In the genomic region with DNA sequence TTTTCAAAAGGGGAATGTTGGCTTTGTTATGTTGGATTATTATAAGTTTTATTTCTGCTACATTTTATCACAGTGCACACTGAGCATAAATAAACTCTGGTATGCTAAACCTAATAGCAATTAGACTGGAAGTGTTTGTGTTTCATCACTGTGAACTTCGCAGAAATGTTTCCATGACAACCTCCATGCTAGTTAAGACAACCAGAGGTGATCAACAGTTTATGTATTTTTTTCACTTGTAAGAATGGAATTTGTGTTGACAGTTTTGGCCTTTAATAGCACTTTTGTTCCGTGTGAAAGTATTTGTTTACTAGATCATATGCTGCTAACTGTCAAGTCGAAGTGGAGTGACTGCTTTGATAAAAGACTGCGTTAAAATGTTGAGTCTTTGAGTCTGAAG, we compare ENCODE assay signal across 14 mouse cellular contexts.
"Had no signal": no experiment of that assay in that cellular context is flagged by ENCODE, and none has a peak within 500 bp of the region (broad histone marks: within the 10 kb centered on the region; RNA-seq: fewer than 3 reads in every experiment).

No protein-coding gene starts in this region.

- DNase-seq: kidney, adult 9 months; kidney, postnatal 10 days; kidney, postnatal 4 days; left cerebral cortex, postnatal 4 days; lung, adult 18-20 months; lung, postnatal 10 days; lung, postnatal 4 days; midbrain, embryonic 14.5 days; thymus, postnatal 14 days had no signal

- H3K4me3 ChIP-seq: layer of hippocampus, adult 2 months; limb, embryonic 13.5 days; midbrain, embryonic 10.5 days had no signal

- H3K4me2 ChIP-seq: limb, embryonic 13.5 days had no signal

- H3K27me3 ChIP-seq: limb, embryonic 13.5 days had no signal

- H3K9me3 ChIP-seq: limb, embryonic 13.5 days had no signal

- H3K36me3 ChIP-seq: midbrain, embryonic 10.5 days had no signal

- H3K27ac ChIP-seq: layer of hippocampus, adult 2 months; limb, embryonic 13.5 days; liver, embryonic 14.5 days; midbrain, embryonic 10.5 days; stomach, postnatal 0 days had no signal

- H3K9ac ChIP-seq: limb, embryonic 13.5 days; liver, embryonic 14.5 days had no signal

- H3K4me1 ChIP-seq: limb, embryonic 13.5 days had no signal
